Mouse (Mus musculus): ENCODE measurements at regions not wholly inside any gene's neighbourhood (a gene's known extent, or its start where the extent isn't known, plus 50 kb on each side); places are given as distances from the start of the nearest gene placed in this dataset.

GRCm38 (mm10) chr11:56442381-56442780 is 401.6 kb upstream of the Nmur2 start:
- no peak for DNase-seq

- no peak for DNase-seq
These were observed 400.3 kb upstream of the Nmur2 start for GRCm38 (mm10) chr11:56441071-56441470.

GRCm38 (mm10) chr11:56431089-56431488 is 390.3 kb upstream of the Nmur2 start:
- no peak for DNase-seq

GRCm38 (mm10) chr11:56384761-56385160 is 344.0 kb upstream of the Nmur2 start:
- DNase-seq = no peak

- no peak for DNase-seq
These were observed 336.7 kb upstream of the Nmur2 start for GRCm38 (mm10) chr11:56377535-56377934.

- no peak for DNase-seq
These were observed 333.5 kb upstream of the Nmur2 start for GRCm38 (mm10) chr11:56374329-56374728.

GRCm38 (mm10) chr11:56373624-56374023 is 332.8 kb upstream of the Nmur2 start:
- no peak for DNase-seq

- no peak for DNase-seq
These were observed 316.9 kb upstream of the Nmur2 start for GRCm38 (mm10) chr11:56357690-56358089.

- DNase-seq = no peak
These were observed 311.1 kb upstream of the Nmur2 start for GRCm38 (mm10) chr11:56351798-56352366.

- no peak for DNase-seq
These were observed 310.4 kb upstream of the Nmur2 start for GRCm38 (mm10) chr11:56351231-56351630.

- no peak for DNase-seq
These were observed 309.0 kb upstream of the Nmur2 start for GRCm38 (mm10) chr11:56349766-56350165.

- DNase-seq = no peak
These were observed 307.6 kb upstream of the Nmur2 start for GRCm38 (mm10) chr11:56348408-56348807.

GRCm38 (mm10) chr11:56343083-56343482 is 302.3 kb upstream of the Nmur2 start:
- no peak for DNase-seq

GRCm38 (mm10) chr11:56341731-56342130 is 300.9 kb upstream of the Nmur2 start:
- no peak for DNase-seq

- no peak for DNase-seq
These were observed 300.2 kb upstream of the Nmur2 start for GRCm38 (mm10) chr11:56341040-56341439.

- DNase-seq = no peak
These were observed 297.7 kb upstream of the Nmur2 start for GRCm38 (mm10) chr11:56338511-56338910.

GRCm38 (mm10) chr11:56335937-56336336 is 295.1 kb upstream of the Nmur2 start:
- DNase-seq = no peak

GRCm38 (mm10) chr11:56320293-56320692 is 279.5 kb upstream of the Nmur2 start:
- DNase-seq = no peak

GRCm38 (mm10) chr11:56315221-56315987 is 274.6 kb upstream of the Nmur2 start:
- no peak for DNase-seq

- no peak for DNase-seq
These were observed 268.7 kb upstream of the Nmur2 start for GRCm38 (mm10) chr11:56309549-56309948.

GRCm38 (mm10) chr11:56308383-56309105 is 267.7 kb upstream of the Nmur2 start:
- DNase-seq = no peak

- DNase-seq = no peak
These were observed 266.2 kb upstream of the Nmur2 start for GRCm38 (mm10) chr11:56307051-56307450.
